In genomic region chr9:75064678-75065331, GRCm38 (mm10) we compare ENCODE assay signal across 23 mouse cellular contexts. TPM values are rescaled to one million over a fixed set of nuclear protein-coding genes. Genes with fewer than 3 reads are reported as not detected.
DNase-seq lines count a peak whose midpoint lies in the region; ATAC-seq and TF ChIP-seq lines count a peak whose summit lies in the region.
"Had no signal": no experiment of that assay in that cellular context is flagged by ENCODE, and none has a peak within 500 bp of the region (broad histone marks: within the 10 kb centered on the region; RNA-seq: fewer than 3 reads in every experiment).

No protein-coding gene starts in this region.

- 0 out of 2 replicates have a peak, but pooled peaks cover 2% of the 10 kb centered on the region for H3K36me3 ChIP-seq in kidney, embryonic 14.5 days (ENCODE audit: control insufficient read depth, insufficient read depth, low read length)
- peaks cover 3% of the 10 kb centered on the region; the same call in 1 of the 2 replicates for H3K36me3 ChIP-seq in lung, embryonic 14.5 days (ENCODE audit: insufficient read depth)
- H3K36me3 ChIP-seq in limb, embryonic 14.5 days (ENCODE audit: control insufficient read depth, insufficient read depth, low read length): no peaks in the 10 kb centered on the region; the same call in 1 of the 2 replicates
- peaks cover 13% of the 10 kb centered on the region for H3K36me3 ChIP-seq in forebrain, embryonic 10.5 days (replicated peaks)
- H3K36me3 ChIP-seq: forebrain, embryonic 12.5 days; hindbrain, embryonic 15.5 days; neural tube, embryonic 12.5 days had no signal

- no peaks in the 10 kb centered on the region for H3K9me3 ChIP-seq in kidney, embryonic 14.5 days (ENCODE audit: control insufficient read depth, low read length)
- H3K9me3 ChIP-seq in lung, embryonic 14.5 days (ENCODE audit: low read depth, low read length): no peaks in the 10 kb centered on the region
- H3K9me3 ChIP-seq in limb, embryonic 14.5 days (ENCODE audit: control insufficient read depth, low read length): no peaks in the 10 kb centered on the region
- H3K9me3 ChIP-seq in forebrain, embryonic 10.5 days: no peaks in the 10 kb centered on the region
- H3K9me3 ChIP-seq: embryonic facial prominence, embryonic 15.5 days; forebrain, embryonic 12.5 days; hindbrain, embryonic 15.5 days; liver, embryonic 12.5 days; midbrain, embryonic 10.5 days; neural tube, embryonic 12.5 days had no signal

- H3K27me3 ChIP-seq in kidney, embryonic 14.5 days (ENCODE audit: control insufficient read depth, insufficient read depth, low read length): no peaks in the 10 kb centered on the region
- no peaks in the 10 kb centered on the region for H3K27me3 ChIP-seq in lung, embryonic 14.5 days (ENCODE audit: insufficient read depth, low read length)
- no peaks in the 10 kb centered on the region for H3K27me3 ChIP-seq in limb, embryonic 14.5 days (ENCODE audit: control insufficient read depth, insufficient read depth, low read length)
- peaks cover under 1% of the 10 kb centered on the region; the same call in 1 of the 2 replicates for H3K27me3 ChIP-seq in forebrain, embryonic 10.5 days (ENCODE audit: poor library complexity, severe bottlenecking)
- H3K27me3 ChIP-seq: embryonic facial prominence, embryonic 15.5 days; forebrain, embryonic 12.5 days; hindbrain, embryonic 15.5 days; neural tube, embryonic 12.5 days had no signal

- no peak overlapping the region for H3K4me3 ChIP-seq in kidney, embryonic 14.5 days (ENCODE audit: low read length)
- H3K4me3 ChIP-seq in lung, embryonic 14.5 days (ENCODE audit: low read depth, low read length): no peak overlapping the region
- H3K4me3 ChIP-seq in limb, embryonic 14.5 days (replicated peaks; ENCODE audit: low read length): no peak overlapping the region
- H3K4me3 ChIP-seq in forebrain, embryonic 10.5 days: no peak overlapping the region
- H3K4me3 ChIP-seq: embryonic facial prominence, embryonic 15.5 days; forebrain, embryonic 12.5 days; gastrocnemius, adult 2 months; hindbrain, embryonic 15.5 days; liver, embryonic 12.5 days; midbrain, embryonic 10.5 days; neural tube, embryonic 12.5 days had no signal

- no peak for TF ChIP-seq CTCF in lung, embryonic 14.5 days (IDR thresholded peaks at IDR 0.05; ENCODE audit: low read depth)

- no peak overlapping the region for H3K27ac ChIP-seq in kidney, embryonic 14.5 days (ENCODE audit: low read depth, low read length)
- H3K27ac ChIP-seq in lung, embryonic 14.5 days (ENCODE audit: low read depth): no peak overlapping the region
- peak overlapping the region; percentile 15; the same call in 1 of the 2 replicates for H3K27ac ChIP-seq in limb, embryonic 14.5 days (replicated peaks; ENCODE audit: low read depth, low read length)
- no peak overlapping the region for H3K27ac ChIP-seq in forebrain, embryonic 10.5 days
- H3K27ac ChIP-seq: embryonic facial prominence, embryonic 15.5 days; forebrain, embryonic 12.5 days; gastrocnemius, adult 2 months; hindbrain, embryonic 15.5 days; liver, embryonic 12.5 days; midbrain, embryonic 10.5 days; neural tube, embryonic 12.5 days had no signal

- no peak for TF ChIP-seq POLR2A in limb, embryonic 14.5 days (IDR thresholded peaks at IDR 0.05; ENCODE audit: borderline replicate concordance, extremely low read depth, insufficient read depth, insufficient read length)

- DNase-seq in kidney, adult 8-10 months: no peak
- peak; percentile 70 for DNase-seq in lung, embryonic 14.5 days
- no peak for DNase-seq in lung, postnatal 25 days (ENCODE audit: low spot score)
- DNase-seq in adipocyte (ENCODE audit: low spot score): peak; percentile 35
- peak; percentile 81 for DNase-seq in limb, embryonic 14.5 days (ENCODE audit: low spot score)
- no peak for DNase-seq in forebrain, embryonic 10.5 days (ENCODE audit: extremely low spot score, low spot score)
- no peak for DNase-seq in spleen, postnatal 36 days (ENCODE audit: low spot score in 2 of 2)
- DNase-seq: adrenal gland, adult 8-10 months; cerebellum, postnatal 10 days; gastrocnemius, adult 2 months; heart, adult 18-20 months; heart, postnatal 36 days; lung, adult 2 months; right cerebral cortex, adult 18-20 months; thymus, postnatal 36 days had no signal

- peak; percentile 57; the same call in 1 of the 2 replicates for ATAC-seq in kidney, embryonic 14.5 days (ENCODE audit: low FRiP score, low TSS enrichment)
- peak; percentile 44; the same call in 1 of the 2 replicates for ATAC-seq in lung, embryonic 14.5 days (ENCODE audit: insufficient read depth)
- ATAC-seq in limb, embryonic 14.5 days (ENCODE audit: low FRiP score, low read depth): peak; percentile 76
- ATAC-seq: intestine, postnatal 0 days; liver, embryonic 12.5 days had no signal

- H3K9ac ChIP-seq in kidney, embryonic 14.5 days (ENCODE audit: low read depth, low read length): no peak overlapping the region
- H3K9ac ChIP-seq in lung, embryonic 14.5 days: no peak overlapping the region
- no peak overlapping the region for H3K9ac ChIP-seq in limb, embryonic 14.5 days (ENCODE audit: low read depth, low read length, severe bottlenecking)
- H3K9ac ChIP-seq: embryonic facial prominence, embryonic 15.5 days; forebrain, embryonic 12.5 days; hindbrain, embryonic 15.5 days; liver, embryonic 12.5 days; neural tube, embryonic 12.5 days had no signal

- H3K4me2 ChIP-seq in kidney, embryonic 14.5 days (replicated peaks; ENCODE audit: low read depth, low read length): no peak overlapping the region
- no peak overlapping the region for H3K4me2 ChIP-seq in lung, embryonic 14.5 days
- H3K4me2 ChIP-seq in limb, embryonic 14.5 days (replicated peaks; ENCODE audit: low read depth, low read length, severe bottlenecking): no peak overlapping the region
- H3K4me2 ChIP-seq: embryonic facial prominence, embryonic 15.5 days; forebrain, embryonic 12.5 days; hindbrain, embryonic 15.5 days; liver, embryonic 12.5 days; neural tube, embryonic 12.5 days had no signal

- H3K4me1 ChIP-seq in kidney, embryonic 14.5 days (ENCODE audit: control insufficient read depth, insufficient read depth, low read length): no peaks in the 10 kb centered on the region
- H3K4me1 ChIP-seq in lung, embryonic 14.5 days (ENCODE audit: insufficient read depth): no peaks in the 10 kb centered on the region
- H3K4me1 ChIP-seq in limb, embryonic 14.5 days (ENCODE audit: control insufficient read depth, insufficient read depth, low read length): 0 out of 2 replicates have a peak, but pooled peaks cover 8% of the 10 kb centered on the region
- no peaks in the 10 kb centered on the region for H3K4me1 ChIP-seq in forebrain, embryonic 10.5 days
- H3K4me1 ChIP-seq: embryonic facial prominence, embryonic 15.5 days; forebrain, embryonic 12.5 days; hindbrain, embryonic 15.5 days; liver, embryonic 12.5 days; midbrain, embryonic 10.5 days; neural tube, embryonic 12.5 days had no signal

- 65% methylated on average over 9 of the region's 9 CpGs for WGBS in kidney, embryonic 14.5 days
- WGBS in lung, embryonic 14.5 days: 52% methylated on average over 9 of the region's 9 CpGs
- WGBS in limb, embryonic 14.5 days: 60% methylated on average over 9 of the region's 9 CpGs
- WGBS in forebrain, embryonic 10.5 days: 82% methylated on average over 9 of the region's 9 CpGs

RNA-seq across cellular contexts. Expression of gene Myo5a, which starts 6.0 kb away (rescaled TPM):
- 11.2 and 23.5 TPM in 2 replicates for polyA plus RNA-seq in kidney, embryonic 14.5 days (2014; fragmentation: Nextera tagmentation; extraction: Ambion mirVana)
- polyA plus RNA-seq in lung, embryonic 14.5 days (2014; fragmentation: Nextera tagmentation; extraction: Ambion mirVana): 19.0 and 20.6 TPM in 2 replicates
- polyA plus RNA-seq in limb, embryonic 14.5 days (2012; rRNA removed): 23.6 and 28.0 TPM in 2 replicates
- polyA plus RNA-seq in limb, embryonic 14.5 days (2014; fragmentation: Nextera tagmentation; extraction: Ambion mirVana): 20.0 and 26.3 TPM in 2 replicates
- polyA plus RNA-seq in forebrain, embryonic 10.5 days (2016; fragmentation: Nextera tagmentation; extraction: Ambion mirVana): 22.8 and 24.5 TPM in 2 replicates

RNA-seq across cellular contexts. Expression of gene Arpp19, which starts 27.4 kb away (rescaled TPM):
- polyA plus RNA-seq in kidney, embryonic 14.5 days (2014; fragmentation: Nextera tagmentation; extraction: Ambion mirVana): 274 and 341 TPM in 2 replicates
- 289 and 306 TPM in 2 replicates for polyA plus RNA-seq in lung, embryonic 14.5 days (2014; fragmentation: Nextera tagmentation; extraction: Ambion mirVana)
- polyA plus RNA-seq in limb, embryonic 14.5 days (2012; rRNA removed): 64.5 and 73.2 TPM in 2 replicates
- polyA plus RNA-seq in limb, embryonic 14.5 days (2014; fragmentation: Nextera tagmentation; extraction: Ambion mirVana): 280 and 290 TPM in 2 replicates
- 351 and 362 TPM in 2 replicates for polyA plus RNA-seq in forebrain, embryonic 10.5 days (2016; fragmentation: Nextera tagmentation; extraction: Ambion mirVana)

Comparison
In these comparisons a context has a peak if more than half of its experiments do, and no peak if none do; other contexts are left out.
1. DNase-seq: peak in lung, embryonic 14.5 days (single experiment), adipocyte (single experiment) and limb, embryonic 14.5 days (single experiment); none in kidney, adult 8-10 months (0 of 2), lung, postnatal 25 days (single experiment), forebrain, embryonic 10.5 days (single experiment) and spleen, postnatal 36 days (0 of 2).
2. Peak in every context shown above with its lines, with median percentiles within 50 percentile points of each other: ATAC-seq.